Mouse (Mus musculus) urinary bladder, postnatal 4 days (tissue): ENCODE results near the gene Sorbs2.

Source experiments
- DNase-seq, 2 experiments: peaks; one replicate each; pipeline ENCODE4 v3.0.0; 2021 to 2022; ENCODE audit warnings: low spot score in 2 of 2

The Sorbs2 gene

DNA sequence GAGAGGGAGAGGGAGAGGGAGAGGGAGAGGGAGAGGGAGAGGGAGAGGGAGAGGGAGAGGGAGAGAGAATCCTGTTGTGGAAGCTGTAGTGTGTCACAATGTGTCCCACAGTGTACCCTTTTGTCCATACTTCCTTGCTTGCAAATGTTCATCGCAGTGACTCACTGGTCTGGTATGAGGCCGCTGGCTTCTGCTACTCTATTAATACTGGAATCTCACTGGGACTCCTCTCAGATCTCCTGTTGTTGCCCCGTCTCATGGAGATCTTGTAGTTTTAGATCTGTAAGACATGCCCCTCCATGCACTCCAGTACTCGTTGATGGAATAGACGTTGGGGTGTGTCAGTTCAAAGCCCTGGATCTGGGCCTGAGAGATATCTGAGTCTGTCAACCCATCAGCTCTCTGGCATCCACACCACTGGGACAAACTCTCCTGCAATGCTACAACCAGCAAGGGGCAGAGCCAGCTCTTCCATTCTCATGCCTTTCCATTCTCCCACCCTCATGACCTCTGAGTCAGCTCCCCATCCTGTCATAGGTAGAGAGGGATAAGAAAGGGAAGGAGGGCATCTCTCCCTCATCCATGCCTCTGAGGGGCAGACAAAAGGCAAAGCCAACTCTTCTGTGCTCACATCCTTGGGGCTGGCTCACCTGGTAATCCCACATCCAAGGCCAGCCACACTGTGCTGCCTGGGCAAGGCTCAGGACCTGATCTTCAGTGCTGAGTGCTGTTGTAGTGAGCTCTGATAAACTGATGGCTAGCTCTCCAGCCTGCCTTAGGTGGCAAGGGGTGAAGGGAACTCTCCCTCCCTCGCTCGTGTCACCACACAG, 72.3 kb downstream of the Sorbs2 start:
- no peak for DNase-seq

DNA sequence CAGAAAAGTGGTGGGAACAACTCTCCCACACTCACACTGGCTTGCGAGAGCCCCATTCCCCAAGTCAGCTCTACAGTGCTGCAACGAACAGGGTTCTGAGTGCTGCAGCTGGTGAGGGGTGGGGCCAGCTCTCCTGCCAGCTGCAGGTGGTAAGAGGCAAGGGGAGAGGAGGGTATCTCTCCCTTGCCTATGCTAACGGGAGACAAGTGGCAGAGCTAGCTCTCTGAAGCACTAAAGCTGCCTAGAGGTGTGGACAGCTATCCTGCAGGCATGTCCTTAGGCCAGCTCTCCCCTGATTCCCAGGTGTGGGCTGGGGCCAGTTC, 72.9 kb downstream of the Sorbs2 start:
- DNase-seq: no peak

DNA sequence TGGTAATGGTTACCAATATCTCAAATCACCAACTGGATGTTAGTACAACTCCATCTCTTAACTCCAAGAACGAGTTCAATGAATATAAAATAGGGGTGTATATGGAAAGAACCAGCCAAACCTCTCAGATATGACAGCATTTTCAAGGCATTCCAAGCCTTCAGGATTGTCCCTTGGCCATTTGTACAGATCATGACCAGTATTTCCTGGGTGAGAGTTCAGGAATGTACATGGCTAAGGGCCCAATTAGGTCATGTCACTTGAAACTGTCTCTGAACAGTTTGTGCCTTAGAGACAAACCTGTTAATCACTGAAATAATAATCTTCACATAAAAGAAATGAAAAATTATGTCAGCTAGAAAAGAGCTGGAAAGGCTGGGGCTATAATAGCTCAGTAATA, 76.3 kb downstream of the Sorbs2 start:
- DNase-seq: no peak

DNA sequence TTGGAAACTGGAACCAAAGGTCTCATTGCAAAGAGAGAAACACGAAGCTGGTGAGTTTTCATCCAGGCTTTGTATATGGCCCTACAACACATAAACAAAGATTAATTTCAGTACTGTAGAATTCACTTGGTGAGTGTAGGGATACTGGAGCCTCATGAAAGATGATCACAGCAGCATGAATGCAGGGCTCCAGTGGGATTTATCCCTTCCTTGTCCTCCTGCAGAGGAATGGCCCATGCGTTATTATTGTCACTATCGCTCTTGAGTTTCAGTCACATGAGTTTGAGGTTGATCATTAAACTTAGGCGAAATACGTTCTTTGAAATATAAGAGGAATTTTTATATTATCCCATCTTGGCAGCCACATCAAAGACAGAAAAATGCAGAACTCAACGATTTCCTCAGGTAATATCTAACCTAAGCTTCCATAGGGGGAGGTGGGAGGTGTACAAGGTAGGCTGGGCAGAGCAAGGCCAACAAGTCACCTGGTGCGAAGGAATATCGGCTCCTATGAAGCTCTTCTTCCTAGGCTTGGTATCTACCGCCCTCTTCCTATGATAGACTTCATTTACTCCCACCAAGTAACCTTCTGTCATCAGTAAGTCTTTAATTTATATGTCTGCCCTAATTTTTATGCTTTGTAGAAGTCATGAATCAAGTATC, 76.9 kb downstream of the Sorbs2 start:
- no peak for DNase-seq

DNA sequence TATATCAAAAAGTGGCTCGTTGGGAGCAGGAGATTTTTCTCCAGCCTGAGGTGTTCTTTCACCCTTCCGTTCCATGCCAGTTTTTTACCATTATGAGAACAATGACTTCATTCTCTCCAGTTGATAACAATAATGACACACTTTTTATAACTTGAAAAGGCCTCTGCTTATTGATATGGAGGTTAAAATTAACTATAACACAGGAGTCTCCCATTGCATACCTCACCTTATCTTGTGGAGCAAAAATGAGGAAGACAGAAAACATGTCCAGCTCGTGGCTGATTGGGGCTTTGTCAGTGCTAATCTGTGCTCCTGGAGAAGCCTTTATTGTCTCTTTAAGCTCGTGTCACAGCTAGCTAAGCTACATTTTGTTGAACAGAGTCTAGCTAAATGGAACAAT, 77.6 kb downstream of the Sorbs2 start:
- DNase-seq: no peak

DNA sequence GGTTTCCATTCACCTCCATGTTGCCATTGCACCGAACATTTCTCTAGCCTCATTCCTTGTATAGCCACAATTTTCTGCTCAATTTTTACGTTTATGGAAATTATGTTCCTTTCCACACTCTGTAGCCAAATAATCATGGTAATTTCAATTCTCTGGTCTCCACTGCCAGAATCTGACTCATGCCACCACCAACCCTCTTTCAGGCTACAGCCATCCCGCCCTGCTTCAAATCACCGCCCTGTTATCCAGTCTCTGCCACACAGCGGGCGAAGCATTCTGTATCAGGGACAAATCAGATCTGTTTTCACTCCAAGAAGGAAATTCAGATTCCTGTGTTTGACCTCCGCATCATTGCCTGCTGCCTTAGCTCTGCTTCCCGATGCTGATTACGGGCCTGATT, 79.4 kb downstream of the Sorbs2 start:
- DNase-seq: no peak

DNA sequence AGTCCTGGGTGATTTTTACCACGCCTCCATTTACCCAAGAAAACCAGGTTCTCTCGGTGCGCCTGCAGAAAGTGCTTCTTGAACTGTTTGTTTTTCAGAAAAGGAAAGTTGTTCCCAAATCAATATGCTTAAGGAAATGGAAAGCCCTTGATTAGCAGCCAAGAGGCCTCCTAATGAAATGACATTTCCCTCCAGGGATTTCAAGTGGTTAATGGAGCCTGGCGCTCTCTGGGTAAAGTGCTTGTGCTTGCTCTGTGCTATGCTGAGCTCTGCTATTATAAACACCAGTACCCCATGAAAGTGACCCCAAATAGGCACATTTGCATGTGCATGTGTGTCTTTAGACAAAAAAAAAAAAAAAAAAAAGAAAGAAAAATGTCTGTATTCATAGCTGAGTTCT, 84.3 kb downstream of the Sorbs2 start:
- no peak for DNase-seq

DNA sequence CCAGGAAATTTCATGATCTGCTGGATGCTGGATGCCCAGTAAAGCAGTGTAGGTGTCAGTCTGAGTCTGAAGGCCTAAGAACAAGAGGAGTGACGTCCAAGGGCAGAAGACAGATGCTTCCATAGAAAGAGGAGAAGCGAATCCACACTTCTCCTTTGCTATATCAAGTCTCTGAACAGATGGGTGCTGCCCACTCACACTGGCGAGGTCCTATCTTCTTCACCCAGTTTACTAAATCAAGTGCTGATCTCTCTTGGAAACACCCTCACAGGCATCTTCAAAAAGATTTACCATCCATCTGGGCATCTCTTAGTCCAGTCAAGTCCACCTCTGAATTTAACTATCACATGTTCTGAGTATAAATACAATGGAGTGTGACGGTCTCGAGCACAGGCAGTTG, 86.1 kb downstream of the Sorbs2 start:
- no peak for DNase-seq

DNA sequence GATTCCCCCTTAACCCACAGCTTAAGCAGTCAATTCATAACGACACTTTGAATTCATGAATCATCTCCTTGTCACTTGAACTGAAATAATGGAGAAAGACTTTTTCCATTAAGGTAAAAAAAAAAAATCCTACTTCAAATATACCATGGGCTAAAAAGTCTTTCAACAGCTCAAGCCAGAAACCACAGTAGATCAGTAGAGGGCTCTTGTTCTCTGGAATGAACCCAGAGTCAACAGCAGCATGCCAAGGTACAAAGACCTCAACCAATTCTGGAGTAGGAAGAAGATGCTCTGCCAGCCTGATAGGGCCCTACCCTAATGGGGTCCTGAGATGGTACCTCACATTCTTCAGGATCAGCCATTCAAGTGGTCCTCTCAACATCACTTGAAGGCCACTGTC, 88.4 kb downstream of the Sorbs2 start:
- no peak for DNase-seq

DNA sequence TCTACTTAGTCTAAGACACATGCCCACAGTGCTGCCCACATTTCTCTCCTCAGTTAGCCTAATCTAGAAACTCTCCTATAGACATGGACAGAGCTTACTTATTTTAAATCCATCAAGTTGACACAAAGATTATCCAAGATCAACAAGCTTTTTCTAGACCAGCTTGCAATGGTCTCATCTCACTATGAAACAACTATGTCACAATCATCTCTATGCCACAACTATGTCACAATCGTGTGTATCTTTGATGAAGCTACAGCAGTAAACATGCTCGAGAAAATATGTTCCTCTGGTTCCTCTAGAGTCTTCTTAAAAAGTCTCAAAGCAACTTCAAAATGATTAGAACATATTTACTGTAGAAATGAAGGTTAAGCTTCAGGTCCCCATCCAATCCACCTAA, 89.0 kb downstream of the Sorbs2 start:
- no peak for DNase-seq

DNA sequence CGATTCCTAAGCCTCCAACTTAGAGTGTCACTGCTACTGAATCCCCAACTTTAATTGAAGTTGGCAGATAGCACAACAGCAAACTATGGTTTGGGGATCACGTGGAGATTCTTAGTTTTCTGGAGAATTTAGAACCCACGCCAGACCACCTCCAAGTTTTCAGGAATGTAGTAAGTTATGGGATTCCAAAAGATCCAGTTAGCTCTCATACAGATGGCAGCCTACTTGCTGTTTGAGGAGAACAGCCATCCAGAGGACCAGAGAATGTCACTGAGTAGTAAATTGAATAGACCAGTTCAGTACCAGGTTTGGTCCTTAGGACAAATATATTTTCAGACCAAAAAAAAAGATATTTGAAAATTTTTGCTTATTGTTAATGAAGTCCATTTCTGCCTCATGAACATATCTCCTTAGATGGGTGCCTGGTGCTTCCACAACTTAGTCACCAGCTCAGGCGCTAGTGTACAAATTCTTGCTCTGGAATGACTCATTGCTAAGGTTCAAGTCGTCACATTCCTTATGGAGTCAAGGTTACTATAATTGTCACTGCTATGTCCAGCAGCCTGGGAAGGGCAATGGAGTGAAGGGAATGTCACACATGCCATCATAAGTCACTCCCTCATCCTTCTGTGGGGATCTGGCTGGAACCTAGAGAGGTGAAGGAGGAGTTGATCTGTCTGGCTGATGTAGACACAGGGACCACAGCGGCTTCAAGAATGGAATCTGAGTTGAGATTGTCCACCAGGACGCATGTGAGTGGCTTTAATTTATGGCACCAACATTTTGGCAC, 90.2 kb downstream of the Sorbs2 start:
- no peak for DNase-seq

DNA sequence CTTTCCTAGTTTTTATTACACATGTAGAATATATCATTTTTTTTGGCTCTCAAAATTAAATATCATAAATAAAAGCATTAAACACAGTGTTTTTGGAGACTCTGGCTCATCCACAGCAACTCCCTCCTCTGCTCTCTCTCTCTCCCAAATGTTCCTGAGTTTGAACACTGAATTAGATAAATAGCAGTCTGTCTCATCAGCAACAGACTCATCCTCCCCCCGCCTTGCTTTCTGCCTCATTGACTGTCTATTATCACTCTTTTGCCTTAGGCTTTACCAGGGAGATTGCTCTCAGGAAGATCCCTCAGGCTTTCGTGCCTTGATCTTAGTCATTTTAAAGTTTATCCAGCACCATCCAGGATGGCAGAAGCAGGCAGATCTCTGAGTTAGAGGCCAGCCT, 91.3 kb downstream of the Sorbs2 start:
- DNase-seq: no peak

DNA sequence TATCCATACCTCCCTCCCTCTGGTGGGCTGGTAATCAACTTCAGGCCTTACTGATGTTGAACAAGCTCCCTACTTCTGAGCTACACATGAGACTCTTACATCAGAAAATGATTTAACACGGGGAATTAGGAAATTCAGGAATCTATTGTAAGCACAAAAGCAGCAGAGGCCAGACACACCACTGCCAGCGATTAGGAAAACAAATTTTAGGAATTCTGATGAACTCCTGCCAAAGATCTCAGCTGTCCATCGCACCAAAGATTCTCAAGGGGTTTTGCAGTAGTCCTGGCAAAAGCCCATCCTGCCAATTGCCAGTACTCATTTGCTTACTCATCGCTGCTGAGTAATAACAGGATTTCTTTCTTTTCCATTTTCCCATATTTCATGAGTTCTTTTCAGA, 94.4 kb downstream of the Sorbs2 start:
- no peak for DNase-seq

DNA sequence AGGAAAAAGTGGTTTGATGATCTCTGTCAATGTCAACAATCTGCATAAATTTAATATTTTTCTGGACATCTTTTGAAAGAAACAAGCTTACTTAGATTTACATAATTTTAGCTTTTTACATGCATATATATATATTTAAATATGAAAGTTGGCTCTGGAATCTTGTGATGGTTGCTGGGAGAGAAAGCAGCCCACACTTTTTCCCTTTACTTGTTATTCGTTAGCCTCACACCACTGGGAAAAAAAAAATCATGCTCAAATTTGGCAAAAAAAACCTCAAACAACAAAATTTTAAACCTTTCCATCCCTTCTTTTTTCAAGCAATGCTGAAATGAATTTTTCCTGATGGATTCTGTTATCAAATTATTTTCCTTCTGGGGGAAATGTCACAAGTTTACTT, 97.8 kb downstream of the Sorbs2 start:
- DNase-seq: no peak

DNA sequence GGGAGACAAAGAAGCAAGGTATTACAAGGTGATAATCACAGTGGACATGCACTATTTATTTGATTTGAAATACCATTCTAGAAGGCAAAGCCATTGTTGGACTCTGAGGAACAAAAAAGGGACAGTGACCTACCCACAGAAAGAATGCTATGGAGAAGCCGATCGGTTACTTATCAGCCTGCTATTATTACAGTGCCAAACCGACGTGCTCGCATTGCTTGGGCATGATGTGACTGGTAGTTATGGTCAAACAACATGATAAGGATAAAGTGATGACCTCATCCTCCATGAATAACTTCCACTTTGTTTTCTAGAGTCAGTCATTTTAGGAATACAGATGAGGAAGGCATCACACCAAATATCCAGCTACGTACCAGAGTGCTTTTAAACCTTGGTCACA, 99.4 kb downstream of the Sorbs2 start:
- no peak for DNase-seq

DNA sequence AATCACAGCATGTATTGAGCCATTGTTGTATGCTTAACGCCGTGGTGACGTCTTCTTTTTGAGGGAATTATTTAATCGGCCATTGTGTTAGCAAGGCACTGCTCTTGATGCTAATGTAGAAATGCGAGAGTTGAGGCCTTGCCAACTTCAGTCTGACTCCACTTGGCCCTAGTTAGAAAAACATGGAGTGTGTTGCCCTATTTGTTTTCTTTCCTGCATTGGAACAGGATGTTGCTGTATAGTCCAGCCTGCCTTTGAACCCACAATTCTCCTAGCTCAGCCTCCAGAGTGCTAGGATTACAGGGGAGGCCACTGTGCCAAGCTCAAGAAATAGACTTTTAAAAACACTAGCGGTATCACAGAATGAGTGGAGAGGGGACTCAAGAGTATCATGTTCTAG, 100.8 kb downstream of the Sorbs2 start:
- DNase-seq: no peak

DNA sequence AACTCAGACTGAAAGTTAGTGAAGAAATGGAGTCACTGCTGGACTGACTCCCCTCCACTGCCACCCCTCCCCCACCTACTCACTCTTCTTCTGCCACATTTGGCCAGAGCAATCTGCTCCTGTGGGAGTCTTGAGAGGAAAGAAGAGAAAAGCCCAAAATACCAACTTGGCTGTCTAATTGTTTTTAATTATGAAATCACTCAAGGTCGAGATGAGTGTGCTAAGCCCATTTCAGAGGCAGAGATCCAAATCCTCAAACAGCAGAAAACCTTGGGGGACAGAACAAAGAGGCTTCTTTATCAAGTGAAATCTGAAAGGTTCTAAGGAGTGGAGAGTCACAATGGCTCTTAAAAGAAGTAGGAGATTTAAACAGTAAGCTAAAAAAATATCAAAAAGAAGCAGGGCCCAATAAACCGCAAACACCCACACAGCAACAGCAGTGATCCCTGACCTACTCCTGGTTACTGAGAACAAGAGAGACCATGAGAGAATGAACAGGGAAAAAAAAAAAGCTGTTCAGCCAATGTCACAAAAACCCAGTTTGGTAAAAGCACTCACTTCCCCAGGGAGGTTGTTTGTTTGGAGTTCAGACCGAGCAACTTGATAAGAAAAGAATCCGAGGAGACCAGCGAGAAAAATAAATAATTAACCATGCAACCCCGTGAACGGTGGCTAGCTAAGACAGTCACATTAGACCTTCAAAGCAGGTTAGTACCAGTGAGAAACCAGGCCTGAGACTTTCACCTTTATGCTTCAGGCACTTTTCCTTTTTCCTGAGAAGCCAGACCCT, 103.0 kb downstream of the Sorbs2 start:
- DNase-seq: no peak

DNA sequence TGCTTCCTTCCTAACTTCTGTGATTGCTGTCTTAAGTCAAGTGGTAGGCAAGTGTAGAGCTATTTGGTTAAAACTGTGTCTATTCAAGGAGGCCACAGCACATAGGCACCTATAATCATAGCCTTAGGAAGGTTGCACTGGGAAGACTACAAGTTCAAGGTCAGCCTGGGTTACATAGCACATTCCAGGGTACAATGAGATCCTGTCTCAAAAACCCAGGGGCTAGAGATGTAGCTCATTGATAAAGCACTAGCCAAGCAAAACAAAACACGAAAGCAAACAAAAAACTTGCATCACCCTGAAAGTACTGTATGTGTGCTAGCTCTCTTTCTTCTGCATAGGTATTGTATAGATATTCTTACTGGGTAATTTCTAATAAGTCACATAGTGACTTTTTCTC, 103.7 kb downstream of the Sorbs2 start:
- DNase-seq: no peak

DNA sequence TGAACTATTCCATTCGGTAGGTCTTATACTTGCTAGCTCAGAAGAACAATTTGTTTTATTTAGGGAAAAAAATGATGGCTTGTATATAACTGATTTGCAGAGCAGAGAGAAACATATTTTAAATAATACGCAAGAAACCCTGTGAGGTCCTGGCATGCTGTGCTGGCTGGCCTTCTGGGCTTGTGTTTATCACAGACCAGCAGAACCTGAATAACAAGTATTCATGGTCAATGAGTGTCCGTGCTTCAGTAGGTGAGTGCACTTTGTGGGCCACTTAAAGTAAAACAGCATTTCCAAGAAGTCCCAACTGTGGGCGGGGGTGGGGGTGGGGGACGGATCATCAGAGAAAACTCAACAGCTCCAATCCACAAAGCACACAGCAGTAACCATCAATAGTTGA, 107.0 kb downstream of the Sorbs2 start:
- DNase-seq: no peak

DNA sequence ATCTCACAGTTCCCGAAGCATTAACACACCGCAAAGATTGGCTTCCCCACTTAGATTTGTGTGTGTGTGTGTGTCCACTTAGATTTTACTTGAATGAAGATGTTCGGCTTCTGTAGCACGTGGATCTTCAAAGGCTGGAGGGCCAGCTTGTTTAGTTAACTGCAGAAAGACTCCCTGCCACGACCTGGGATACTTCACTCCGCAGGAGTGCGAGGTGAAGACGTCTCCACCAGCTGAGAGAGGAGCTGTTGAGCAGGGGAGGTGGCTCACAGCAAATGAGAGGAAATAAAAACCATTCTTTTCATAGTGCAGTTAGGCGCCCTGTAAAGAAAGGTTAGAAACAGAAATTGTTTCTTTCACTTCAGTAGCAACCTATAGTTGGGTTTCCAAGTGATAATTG, 107.5 kb downstream of the Sorbs2 start:
- no peak for DNase-seq

DNA sequence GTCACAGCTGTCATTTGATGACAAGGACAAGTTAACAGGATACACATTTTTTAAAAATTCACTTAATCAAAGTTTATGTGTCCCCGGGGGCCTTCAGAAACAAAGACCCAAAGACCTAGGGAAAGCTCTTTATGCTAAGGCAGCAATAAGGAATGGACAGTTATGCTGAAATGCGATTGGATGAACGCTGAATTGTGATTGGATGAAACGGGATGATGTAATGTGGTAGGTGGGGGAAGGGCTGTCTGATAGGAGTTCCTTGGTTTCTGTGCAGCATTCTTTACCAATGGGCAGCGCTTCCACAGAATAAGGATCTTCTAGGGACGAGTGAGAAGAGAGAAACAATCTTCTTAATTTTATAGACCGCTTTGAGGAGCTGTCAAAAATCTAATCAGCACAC, 108.0 kb downstream of the Sorbs2 start:
- no peak for DNase-seq

DNA sequence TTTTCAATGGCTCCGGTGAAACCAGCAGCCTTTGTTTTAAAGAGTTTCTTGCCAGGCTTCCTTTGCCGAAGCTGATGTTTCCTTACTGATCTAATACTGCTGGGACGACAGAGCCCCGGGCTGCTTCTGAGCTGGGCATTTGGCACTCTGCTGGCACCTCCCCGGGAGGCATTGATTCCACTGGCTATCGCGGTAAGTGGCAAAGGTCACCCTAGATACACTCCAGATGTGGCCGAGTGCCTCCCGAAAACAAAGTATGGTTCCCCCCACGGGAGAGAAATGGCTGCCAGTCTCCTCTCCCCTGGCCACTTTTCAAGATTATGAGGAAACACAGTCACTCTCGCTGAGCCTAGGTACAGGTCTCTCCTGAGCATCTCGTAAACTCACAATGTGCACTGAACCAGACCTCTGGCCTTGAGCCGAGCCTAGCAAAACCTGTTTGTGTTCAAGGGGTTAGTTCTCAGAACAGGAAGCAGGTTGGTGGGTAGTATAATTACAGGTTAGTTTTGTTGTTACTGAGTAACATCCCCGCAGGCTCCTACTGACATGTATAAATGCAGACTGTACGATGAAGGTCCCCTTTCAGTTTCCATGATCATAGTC, 114.1 kb downstream of the Sorbs2 start:
- DNase-seq: no peak
